Mouse (Mus musculus): Measurements from ENCODE around the gene Zfp975.
"Not testable (repeated sequence)": the region's sequence is repeated elsewhere in the genome, so short reads cannot be mapped to it uniquely, and the experiment has no call there.

Zfp975 gene

DNA sequence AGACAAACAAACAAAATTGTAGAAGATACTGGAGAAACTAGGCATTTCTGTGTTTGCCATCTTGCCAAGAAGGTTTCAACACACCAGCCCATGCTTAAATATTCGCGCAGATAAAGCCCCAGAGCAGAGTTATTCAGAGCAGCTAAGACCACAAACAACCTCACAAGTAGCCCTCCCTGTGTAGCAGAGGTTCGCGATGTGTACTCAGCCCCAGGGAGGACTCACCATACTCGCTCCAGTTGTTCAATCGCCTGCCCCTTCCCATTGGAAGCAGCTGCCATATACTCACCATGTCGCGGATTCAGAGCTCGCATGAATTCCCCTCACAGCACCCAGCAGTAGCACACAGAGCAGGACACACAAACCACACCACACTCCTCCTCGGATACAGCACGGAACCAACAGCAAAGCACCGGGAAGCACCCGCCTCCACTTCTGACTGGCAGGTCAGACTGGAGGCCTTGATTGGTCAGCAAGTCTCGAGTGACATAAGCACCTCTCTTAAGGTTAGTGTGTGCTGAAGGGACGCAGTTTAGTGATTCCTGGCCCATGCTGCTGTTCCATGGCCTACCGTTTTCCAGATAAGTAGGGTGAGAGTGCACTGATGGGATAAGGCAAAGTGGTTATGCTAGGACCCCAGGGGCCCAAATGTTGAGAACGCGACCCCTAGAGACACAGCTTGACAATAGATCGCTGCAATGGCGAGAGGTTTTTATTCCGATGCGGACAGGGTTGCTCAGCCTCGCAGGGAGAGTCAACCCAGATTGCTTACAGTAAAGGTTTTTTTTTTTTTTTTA lies at the start of gene Zfp975:
TSS of gene Zfp975 (minus strand) at position 381 of the 797 bp plus-strand sequence.
- peak; percentile 71 for DNase-seq (ENCODE audit: low spot score)

GRCm38 (mm10) chr7:42738536-42739210 lies 46.1 kb upstream of the Zfp975 start:
- no peak for DNase-seq (ENCODE audit: low spot score)

DNA sequence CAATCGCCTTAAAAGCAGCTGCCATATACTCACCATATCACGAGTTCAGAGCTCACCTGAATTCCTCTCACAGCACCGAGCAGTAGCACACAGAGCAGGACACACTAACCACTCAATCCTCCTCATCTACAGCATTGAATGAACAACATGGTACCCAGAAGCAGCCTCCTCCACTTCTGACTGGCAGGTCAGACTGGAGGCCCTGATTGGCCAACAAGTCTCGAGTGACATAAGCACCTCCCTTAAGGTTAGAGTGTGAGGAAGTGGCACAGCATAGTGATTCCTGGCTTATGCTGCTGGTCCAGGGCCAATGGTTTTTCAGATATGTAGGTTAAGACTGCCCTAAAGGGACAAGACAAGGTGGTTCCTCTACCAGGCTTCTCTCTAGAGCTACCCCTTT lies 34.4 kb upstream of the Zfp975 start, which contains the start of gene Gm17067:
TSS of gene Gm17067 (minus strand) at position 101 of the 400 bp plus-strand sequence.
- not testable (repeated sequence) for DNase-seq (ENCODE audit: low spot score)

- DNase-seq (ENCODE audit: low spot score) = peak; percentile 2
These were observed 709 bp upstream of the Zfp975 start for GRCm38 (mm10) chr7:42693251-42693650.

GRCm38 (mm10) chr7:42680081-42680480 lies 12.5 kb downstream of the Zfp975 start:
- DNase-seq (ENCODE audit: low spot score) = not testable (repeated sequence)

GRCm38 (mm10) chr7:42679646-42680045 lies 12.9 kb downstream of the Zfp975 start:
- not testable (repeated sequence) for DNase-seq (ENCODE audit: low spot score)

DNA sequence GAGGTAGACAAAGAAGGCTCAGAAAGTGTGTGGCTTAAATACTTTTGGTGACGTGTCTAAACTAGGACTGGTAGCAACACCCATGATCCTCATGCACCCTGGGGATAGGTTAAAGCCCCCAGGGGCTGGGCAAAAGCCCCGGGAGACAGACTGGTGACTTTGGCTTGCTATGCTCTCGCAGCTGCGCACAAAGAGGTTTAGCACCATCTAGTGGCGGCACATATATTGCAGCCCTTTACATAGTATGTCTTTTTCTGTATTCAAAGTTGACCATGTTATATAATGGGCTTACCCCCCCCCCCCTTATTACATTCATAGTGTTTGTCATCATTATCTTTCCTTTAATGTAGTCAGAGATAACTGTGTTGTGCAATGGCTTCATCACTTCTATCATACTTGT lies 32.4 kb downstream of the Zfp975 start:
- not testable (repeated sequence) for DNase-seq (ENCODE audit: low spot score)

DNA sequence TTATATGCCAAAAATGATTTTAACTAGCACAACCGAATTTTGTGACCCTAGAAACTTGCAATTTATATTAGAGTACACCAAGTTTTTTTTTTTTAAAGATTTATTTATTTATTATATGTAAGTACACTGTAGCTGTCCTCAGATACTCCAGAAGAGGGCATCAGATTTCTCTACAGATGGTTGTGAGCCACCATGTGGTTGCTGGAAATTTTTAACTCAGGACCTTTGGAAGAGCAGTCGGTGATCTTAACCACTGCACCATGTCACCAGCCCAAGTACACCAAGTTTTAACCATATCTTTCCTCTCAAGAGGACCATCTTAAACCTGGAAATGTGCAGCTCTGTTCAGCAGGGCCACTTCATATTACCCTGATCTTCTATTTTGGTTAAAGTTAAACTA lies 37.3 kb downstream of the Zfp975 start:
- not testable (repeated sequence) for DNase-seq (ENCODE audit: low spot score)

- DNase-seq (ENCODE audit: low spot score) = not testable (repeated sequence)
These were observed 49.4 kb downstream of the Zfp975 start for GRCm38 (mm10) chr7:42643120-42643620.

DNA sequence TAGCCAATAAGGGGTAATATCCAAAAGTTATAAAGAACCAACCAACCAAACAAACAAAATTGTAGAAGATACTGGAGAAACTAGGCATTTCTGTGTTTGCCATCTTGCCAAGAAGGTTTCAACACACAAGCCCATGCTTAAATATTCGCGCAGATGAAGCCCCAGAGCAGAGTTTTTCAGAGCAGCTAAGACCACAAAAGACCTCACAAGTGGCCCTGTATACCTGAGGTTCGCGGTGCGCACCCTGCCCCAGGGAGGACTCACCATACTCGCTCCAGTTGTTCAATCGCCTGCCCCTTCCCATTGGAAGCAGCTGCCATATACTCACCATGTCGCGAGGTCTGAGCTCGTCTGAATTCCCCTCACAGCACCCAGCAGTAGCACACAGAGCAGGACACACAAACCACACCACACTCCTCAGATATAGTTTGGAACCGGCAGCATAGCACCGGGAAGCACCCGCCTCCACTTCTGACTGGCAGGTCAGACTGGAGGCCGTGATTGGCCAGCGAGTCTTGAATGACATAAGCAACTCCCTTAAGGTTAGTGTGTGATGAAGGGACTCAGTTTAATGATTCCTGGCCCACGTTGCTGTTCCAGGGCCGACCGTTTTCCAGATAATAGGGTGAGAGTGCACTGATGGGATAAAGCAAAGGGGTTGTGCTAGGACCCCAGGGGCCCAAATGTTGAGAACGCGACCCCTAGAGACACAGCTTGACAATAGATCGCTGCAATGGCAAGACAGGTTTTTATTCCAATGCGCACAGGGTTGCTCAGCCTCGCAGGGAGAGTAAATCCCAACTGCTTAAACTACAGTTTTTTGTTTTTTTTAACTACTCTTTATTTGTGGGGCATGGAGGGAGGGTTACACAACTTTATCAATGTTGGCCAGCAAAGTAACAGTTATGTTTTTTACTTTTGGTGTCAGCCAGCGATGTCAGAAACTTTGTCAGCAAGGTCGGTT lies 50.1 kb downstream of the Zfp975 start, which contains the start of gene Zfp976:
TSS of gene Zfp976 (minus strand) at position 437 of the 964 bp plus-strand sequence.
- peak; percentile 45 for DNase-seq (ENCODE audit: low spot score)

DNA sequence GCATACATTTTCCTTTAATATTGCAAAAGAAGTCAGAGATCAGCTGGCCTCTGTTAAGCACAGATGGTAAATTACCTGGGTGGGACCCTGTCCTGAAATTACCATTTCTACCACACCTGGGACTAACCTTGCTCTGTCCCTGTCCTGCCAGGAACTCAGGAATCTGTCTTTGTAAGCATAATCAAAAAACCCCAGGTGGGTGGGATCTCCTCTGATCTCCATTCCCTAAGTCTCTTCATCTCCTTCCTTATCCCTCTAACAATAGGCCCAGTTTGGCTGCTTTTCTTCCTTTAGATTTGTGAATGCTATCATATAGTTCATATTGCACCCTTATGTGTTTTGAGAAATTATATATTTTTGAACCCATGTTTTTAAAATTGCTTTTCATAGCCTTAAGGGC lies 61.5 kb downstream of the Zfp975 start:
- not testable (repeated sequence) for DNase-seq (ENCODE audit: low spot score)
